Mouse (Mus musculus) hindbrain, embryonic 15.5 days (tissue): ENCODE data around the gene Amn. TPM values are rescaled to one million over a fixed set of nuclear protein-coding genes. Genes with fewer than 3 reads are reported as not detected.

Source experiments
- ATAC-seq: fragments of 200-750 bp; cut with Nextera tagmentation; 2 replicates; pipeline ENCODE4 v1.8.0; 2017; ENCODE audit warnings: low read depth, moderate number of reproducible peaks, moderate TSS enrichment; ENCODE audit not compliant: low FRiP score
- H3K27ac ChIP-seq: fragments of 300-500 bp; sonication (generic); replicated peaks from 2 replicates; pipeline ENCODE4 v1.5.1; 2015; ENCODE audit warnings: mild to moderate bottlenecking, inconsistent platforms
- H3K27me3 ChIP-seq: fragments of 300-500 bp; sonication (generic); 2 replicates; pipeline ENCODE4 v1.6.1; 2015; ENCODE audit warnings: control low read depth, inconsistent platforms
- H3K36me3 ChIP-seq: fragments of 300-500 bp; sonication (generic); 2 replicates; pipeline ENCODE4 v1.6.1; 2015; ENCODE audit warnings: control low read depth, inconsistent platforms
- H3K4me1 ChIP-seq: fragments of 300-500 bp; sonication (generic); replicated peaks from 2 replicates; pipeline ENCODE4 v1.6.1; 2015; ENCODE audit warnings: control low read depth, inconsistent platforms
- H3K4me2 ChIP-seq: fragments of 300-500 bp; sonication (generic); 2 replicates; pipeline ENCODE4 v1.6.1; 2015; ENCODE audit warnings: moderate library complexity, mild to moderate bottlenecking, inconsistent platforms
- H3K4me3 ChIP-seq: fragments of 300-500 bp; sonication (generic); 2 replicates; pipeline ENCODE4 v1.5.1; 2015; ENCODE audit warnings: mild to moderate bottlenecking, inconsistent platforms
- H3K9ac ChIP-seq: fragments of 300-500 bp; sonication (generic); 2 replicates; pipeline ENCODE4 v1.6.1; 2015; ENCODE audit warnings: inconsistent platforms
- H3K9me3 ChIP-seq: fragments of 300-500 bp; sonication (generic); 2 replicates; pipeline ENCODE4 v1.6.1; 2016; ENCODE audit warnings: control low read depth, inconsistent platforms
- WGBS: fragments of 180-500 bp; shearing (Covaris S2); methylation state at CpG from one replicate; pipeline ENCODE4 v1.1.7; 2015; 5-methylcytosine and 5-hydroxymethylcytosine counted together
- polyA plus RNA-seq: library from polyadenylated mRNA; unstranded; fragments of >200 nt; fragmentation: Nextera tagmentation; extraction: Ambion mirVana; gene quantifications from 2 replicates; pipeline ENCODE4 v1.2.1, GENCODE M21; 2015

Amn gene
- polyA plus RNA-seq, 1 experiment from 2014 or later: 32.0 TPM

DNA sequence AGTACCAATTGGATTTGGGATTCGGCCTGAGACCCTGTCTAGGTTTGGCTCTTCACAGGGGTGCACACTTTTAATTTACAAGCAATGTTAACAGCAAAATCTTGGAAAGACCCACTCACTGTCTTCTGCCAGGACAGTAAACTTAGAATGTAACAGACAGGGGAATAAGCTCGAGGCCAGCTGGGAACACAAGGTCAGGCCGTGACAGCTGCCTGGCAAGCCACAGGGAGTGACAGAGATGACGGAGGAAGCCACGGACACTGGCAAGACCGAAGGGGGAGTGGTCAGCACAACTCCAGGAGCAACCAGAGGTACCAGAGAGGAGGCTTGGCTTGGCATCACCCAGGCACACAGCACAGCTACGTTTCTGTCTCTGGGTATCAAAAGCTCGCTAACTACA is 35.9 kb downstream of the Amn start:
- Histone ChIP-seq H3K4me3 (no peak overlapping the region), H3K4me1 (no peaks in the 10 kb centered on the region), H3K9me3 (no peaks in the 10 kb centered on the region), H3K27me3 (no peaks in the 10 kb centered on the region), H3K4me2 (no peak overlapping the region), H3K9ac (no peak overlapping the region), H3K27ac (no peak overlapping the region), H3K36me3 (peaks cover 92% of the 10 kb centered on the region)
- no peak for ATAC-seq
- WGBS: 87% methylated on average over 8 of the region's 8 CpGs

DNA sequence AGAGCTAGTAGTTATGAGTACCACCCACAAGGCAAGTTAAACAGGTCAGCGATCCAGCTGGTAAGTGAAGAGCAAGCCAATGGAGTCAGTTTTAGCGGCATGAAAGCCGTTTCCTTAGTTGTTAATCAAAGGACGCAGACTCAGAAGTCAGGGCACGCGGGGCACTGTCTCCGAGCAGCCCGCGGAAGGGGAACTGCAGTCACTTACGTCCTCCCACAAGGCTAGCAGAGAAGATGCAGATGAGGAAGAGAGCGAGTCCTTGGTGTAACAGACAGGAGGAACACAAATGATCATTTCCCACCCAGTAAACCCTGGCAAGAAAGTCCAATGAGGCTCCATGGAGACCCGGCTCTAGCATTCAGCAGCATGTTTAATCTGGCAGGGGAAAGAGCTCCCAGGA is 38.4 kb downstream of the Amn start:
- no peak overlapping the region for H3K4me2 ChIP-seq
- no peak overlapping the region for H3K4me3 ChIP-seq
- H3K27ac ChIP-seq: 0 out of 2 replicates have a peak overlapping the region, but pooled peaks have one; percentile 5
- H3K4me1 ChIP-seq: no peaks in the 10 kb centered on the region
- WGBS: 74% methylated on average over 12 of the region's 12 CpGs
- no peak overlapping the region for H3K9ac ChIP-seq
- peaks cover 93% of the 10 kb centered on the region for H3K36me3 ChIP-seq
- no peaks in the 10 kb centered on the region for H3K27me3 ChIP-seq
- no peaks in the 10 kb centered on the region for H3K9me3 ChIP-seq
- no peak for ATAC-seq

DNA sequence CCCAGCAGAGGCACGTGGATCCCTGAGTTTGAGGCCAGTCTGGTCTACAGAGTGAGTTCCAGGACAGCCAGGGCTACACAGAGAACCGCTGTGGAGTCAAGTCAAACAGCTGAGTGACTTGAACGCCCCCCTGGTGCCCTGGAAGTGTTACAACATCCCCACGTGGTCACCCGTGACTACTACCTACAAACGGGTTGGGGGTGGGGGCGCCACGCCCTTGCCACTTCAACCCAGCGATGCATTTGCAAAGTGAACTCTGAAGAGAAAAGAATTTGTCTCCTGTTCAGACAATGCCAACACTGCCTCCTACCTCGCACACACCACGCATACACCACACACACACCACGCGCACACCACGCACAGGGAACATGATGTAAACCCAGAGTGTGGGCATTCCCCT is 39.0 kb downstream of the Amn start:
- H3K27me3 ChIP-seq: no peaks in the 10 kb centered on the region
- no peak overlapping the region for H3K9ac ChIP-seq
- H3K4me3 ChIP-seq: no peak overlapping the region
- 90% methylated on average over 14 of the region's 14 CpGs for WGBS
- H3K4me2 ChIP-seq: no peak overlapping the region
- no peak overlapping the region for H3K27ac ChIP-seq
- no peaks in the 10 kb centered on the region for H3K9me3 ChIP-seq
- H3K4me1 ChIP-seq: no peaks in the 10 kb centered on the region
- no peak for ATAC-seq
- H3K36me3 ChIP-seq: peaks cover 93% of the 10 kb centered on the region

DNA sequence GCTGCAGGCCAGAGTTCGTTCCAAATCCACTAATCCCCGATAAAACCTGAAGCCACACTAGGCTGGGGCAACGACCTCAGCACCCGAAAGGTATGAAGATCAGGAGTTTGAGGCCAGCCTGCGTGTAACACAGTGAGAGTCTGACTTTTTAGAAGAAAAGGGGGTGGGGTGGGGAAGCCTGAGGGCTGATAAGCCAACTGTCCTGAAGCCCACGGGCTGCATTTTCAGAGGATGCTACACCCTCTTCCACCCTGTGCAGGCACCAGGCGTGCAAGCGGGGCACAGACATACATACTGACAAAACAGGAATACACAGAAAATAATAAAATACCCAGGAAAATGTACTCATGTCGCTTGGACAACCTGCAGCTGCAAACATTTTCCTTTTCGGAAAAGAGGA is 40.9 kb downstream of the Amn start:
- no peak overlapping the region for H3K27ac ChIP-seq
- 98% methylated on average over 10 of the region's 10 CpGs for WGBS
- no peaks in the 10 kb centered on the region for H3K27me3 ChIP-seq
- H3K9me3 ChIP-seq: no peaks in the 10 kb centered on the region
- H3K4me3 ChIP-seq: no peak overlapping the region
- peaks cover 93% of the 10 kb centered on the region for H3K36me3 ChIP-seq
- no peak for ATAC-seq
- H3K4me2 ChIP-seq: no peak overlapping the region
- H3K4me1 ChIP-seq: no peaks in the 10 kb centered on the region
- no peak overlapping the region for H3K9ac ChIP-seq

DNA sequence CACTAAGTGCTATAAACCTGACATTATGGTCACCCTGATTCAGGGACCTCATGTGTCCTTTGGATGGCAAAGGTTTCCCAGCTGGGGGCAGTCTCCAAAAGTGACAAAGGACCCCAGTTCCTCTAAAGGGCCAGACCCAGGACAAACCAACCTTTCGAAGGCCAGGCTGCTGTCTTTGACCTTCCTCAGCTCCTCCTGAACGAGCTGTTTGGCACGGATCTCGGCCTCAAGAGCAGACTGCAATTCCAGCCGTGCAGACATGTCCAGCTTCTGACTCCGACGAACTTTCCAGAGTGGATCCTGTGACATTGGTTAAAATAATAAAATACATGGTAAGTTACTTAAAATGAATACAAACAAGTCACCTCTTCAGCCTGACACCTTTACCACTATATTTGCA is 43.4 kb downstream of the Amn start:
- Histone ChIP-seq H3K36me3 (peaks cover 97% of the 10 kb centered on the region), H3K4me3 (no peak overlapping the region), H3K27ac (no peak overlapping the region), H3K27me3 (no peaks in the 10 kb centered on the region), H3K9ac (no peak overlapping the region), H3K4me2 (no peak overlapping the region), H3K9me3 (no peaks in the 10 kb centered on the region), H3K4me1 (no peaks in the 10 kb centered on the region)
- no peak for ATAC-seq
- WGBS: 92% methylated on average over 7 of the region's 7 CpGs

DNA sequence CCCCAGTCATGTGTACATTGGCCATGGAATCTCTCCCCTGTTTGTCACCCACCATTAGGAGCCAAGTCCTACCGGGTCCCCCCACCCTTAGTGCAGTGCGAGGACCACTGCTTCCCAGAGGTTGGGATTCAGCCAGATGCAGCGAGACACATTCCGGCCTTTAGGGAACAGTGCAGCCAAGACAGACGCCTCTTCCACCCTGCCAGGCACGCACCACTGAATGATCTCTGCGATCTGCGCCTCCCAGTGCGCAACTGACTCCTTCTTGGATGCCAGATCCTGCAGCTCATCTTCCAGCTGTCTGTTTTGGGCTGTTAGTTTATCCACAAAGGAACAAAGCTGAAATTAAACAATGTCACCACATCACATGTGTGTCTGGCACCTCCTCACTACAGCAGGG is 46.8 kb downstream of the Amn start:
- 92% methylated on average over 9 of the region's 9 CpGs for WGBS
- Histone ChIP-seq H3K36me3 (peaks cover 94% of the 10 kb centered on the region), H3K9ac (no peak overlapping the region), H3K4me3 (no peak overlapping the region), H3K4me2 (no peak overlapping the region), H3K9me3 (no peaks in the 10 kb centered on the region), H3K4me1 (no peaks in the 10 kb centered on the region), H3K27ac (no peak overlapping the region), H3K27me3 (no peaks in the 10 kb centered on the region)
- no peak for ATAC-seq

DNA sequence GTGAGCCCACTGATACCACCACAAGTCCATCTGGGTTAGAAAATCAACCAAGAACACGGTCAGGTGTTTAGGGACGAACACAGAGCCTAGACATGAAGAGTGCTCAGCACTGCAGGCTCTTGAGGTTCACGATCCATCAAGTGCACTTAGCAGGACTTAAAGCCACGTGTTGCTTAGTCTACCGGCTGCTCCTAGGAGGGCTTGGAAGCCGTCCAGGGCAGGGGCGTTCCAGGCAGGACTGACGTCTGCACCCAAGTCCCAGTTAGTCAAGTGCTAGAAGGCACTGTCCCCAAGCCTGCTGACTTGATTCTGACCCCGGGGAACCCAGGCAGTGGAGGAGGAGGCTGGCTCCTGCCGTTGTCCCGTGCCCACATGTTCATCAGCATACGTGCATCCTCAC is 49.7 kb downstream of the Amn start:
- H3K4me1 ChIP-seq: no peaks in the 10 kb centered on the region
- H3K9me3 ChIP-seq: no peaks in the 10 kb centered on the region
- no peak overlapping the region for H3K27ac ChIP-seq
- WGBS: 83% methylated on average over 12 of the region's 12 CpGs
- no peaks in the 10 kb centered on the region for H3K27me3 ChIP-seq
- H3K9ac ChIP-seq: no peak overlapping the region
- no peak overlapping the region for H3K4me2 ChIP-seq
- no peak overlapping the region for H3K4me3 ChIP-seq
- no peak for ATAC-seq
- peaks cover 93% of the 10 kb centered on the region for H3K36me3 ChIP-seq

DNA sequence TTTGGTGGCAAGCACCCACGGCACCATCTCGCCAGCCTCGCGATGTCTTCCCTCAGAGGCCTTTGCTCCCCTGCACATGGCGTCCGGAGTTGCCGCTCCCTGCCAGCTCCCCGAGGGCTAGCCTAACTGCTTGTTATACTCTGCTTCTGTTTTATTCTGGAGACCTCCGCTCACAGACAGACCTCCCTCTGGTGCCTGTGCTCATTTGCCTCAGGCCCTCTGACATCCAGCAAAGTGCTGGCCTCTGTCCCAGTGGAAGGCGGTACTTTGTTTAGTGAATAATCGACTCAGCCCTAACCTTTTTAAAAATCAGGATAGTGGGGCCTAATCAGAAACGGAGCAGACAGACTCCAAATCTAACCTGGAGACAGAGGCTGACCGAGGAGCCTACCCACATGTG is 50.9 kb downstream of the Amn start:
- Histone ChIP-seq H3K9me3 (no peaks in the 10 kb centered on the region), H3K27ac (no peak overlapping the region), H3K9ac (no peak overlapping the region), H3K4me2 (no peak overlapping the region), H3K4me1 (no peaks in the 10 kb centered on the region), H3K36me3 (peaks cover 91% of the 10 kb centered on the region), H3K4me3 (no peak overlapping the region), H3K27me3 (no peaks in the 10 kb centered on the region)
- ATAC-seq: no peak
- 76% methylated on average over 13 of the region's 13 CpGs for WGBS

DNA sequence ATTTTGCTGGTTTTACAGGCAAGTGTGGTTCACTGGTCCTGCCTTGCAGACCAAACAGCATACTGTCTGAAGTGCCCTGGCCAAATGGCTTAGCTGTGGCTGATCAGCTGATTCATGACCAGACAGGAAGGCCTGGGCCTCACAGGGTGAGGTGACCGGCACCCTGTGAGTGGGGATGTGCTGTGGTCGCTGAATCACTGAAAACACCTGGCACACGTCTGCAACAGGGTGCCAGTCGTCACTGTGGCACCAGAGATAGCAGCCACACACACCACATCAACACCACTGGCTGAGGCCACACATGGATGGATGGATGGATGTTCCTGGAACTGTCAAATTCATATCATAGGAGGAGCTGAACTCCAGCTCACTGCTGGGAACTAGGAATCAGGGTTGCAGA is 52.5 kb downstream of the Amn start:
- no peak for ATAC-seq
- Histone ChIP-seq H3K27ac (no peak overlapping the region), H3K9me3 (no peaks in the 10 kb centered on the region), H3K4me3 (no peak overlapping the region), H3K36me3 (peaks cover 90% of the 10 kb centered on the region), H3K9ac (no peak overlapping the region), H3K4me1 (no peaks in the 10 kb centered on the region), H3K27me3 (no peaks in the 10 kb centered on the region), H3K4me2 (no peak overlapping the region)
- WGBS: 93% methylated on average over 4 of the region's 4 CpGs

DNA sequence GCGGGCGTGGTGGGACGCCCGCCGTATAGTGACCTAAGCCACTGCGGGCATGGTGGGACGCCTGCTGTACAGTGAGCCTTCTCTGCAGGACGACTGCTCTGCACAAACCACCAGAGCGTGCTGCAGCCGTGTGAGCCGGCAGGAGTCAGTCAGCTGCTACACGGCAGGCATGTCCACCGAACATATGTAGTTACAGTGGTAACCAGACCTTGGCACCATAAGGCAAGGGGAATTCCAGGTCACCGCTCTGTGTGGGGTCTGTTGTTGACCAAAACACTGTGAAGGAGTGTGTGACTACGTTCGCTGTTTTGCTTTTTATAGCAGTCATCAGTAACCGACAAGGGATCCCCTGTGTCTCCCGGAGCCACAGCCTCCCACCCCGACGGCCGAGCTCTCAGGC is 53.6 kb downstream of the Amn start:
- Histone ChIP-seq H3K9me3 (no peaks in the 10 kb centered on the region), H3K4me1 (no peaks in the 10 kb centered on the region), H3K27me3 (no peaks in the 10 kb centered on the region), H3K9ac (no peak overlapping the region), H3K4me2 (no peak overlapping the region), H3K36me3 (peaks cover 82% of the 10 kb centered on the region), H3K27ac (no peak overlapping the region), H3K4me3 (no peak overlapping the region)
- ATAC-seq: no peak
- WGBS: 91% methylated on average over 21 of the region's 21 CpGs

DNA sequence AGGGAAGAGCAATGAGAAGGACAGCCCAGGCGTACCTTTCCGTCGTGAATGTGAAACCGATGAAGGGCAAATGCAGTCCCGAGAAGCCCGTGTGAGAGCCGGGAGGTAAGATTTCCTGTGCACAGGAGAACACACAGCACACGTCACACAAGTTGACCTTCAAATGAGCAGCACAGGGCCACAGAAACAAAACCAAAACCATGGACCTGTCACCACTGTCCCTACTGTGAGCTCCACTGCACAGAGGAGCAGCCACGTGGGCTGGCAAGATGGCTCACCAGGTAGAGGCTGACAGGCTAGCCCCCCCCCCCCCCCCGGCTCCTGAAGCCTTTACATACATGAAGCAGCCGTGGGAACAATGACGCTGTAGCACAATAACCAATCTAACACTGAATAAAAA is 54.1 kb downstream of the Amn start:
- H3K36me3 ChIP-seq: peaks cover 78% of the 10 kb centered on the region
- no peaks in the 10 kb centered on the region for H3K27me3 ChIP-seq
- no peaks in the 10 kb centered on the region for H3K9me3 ChIP-seq
- H3K9ac ChIP-seq: no peak overlapping the region
- H3K4me1 ChIP-seq: no peaks in the 10 kb centered on the region
- no peak overlapping the region for H3K27ac ChIP-seq
- no peak overlapping the region for H3K4me3 ChIP-seq
- no peak for ATAC-seq
- H3K4me2 ChIP-seq: no peak overlapping the region
- 94% methylated on average over 12 of the region's 12 CpGs for WGBS

DNA sequence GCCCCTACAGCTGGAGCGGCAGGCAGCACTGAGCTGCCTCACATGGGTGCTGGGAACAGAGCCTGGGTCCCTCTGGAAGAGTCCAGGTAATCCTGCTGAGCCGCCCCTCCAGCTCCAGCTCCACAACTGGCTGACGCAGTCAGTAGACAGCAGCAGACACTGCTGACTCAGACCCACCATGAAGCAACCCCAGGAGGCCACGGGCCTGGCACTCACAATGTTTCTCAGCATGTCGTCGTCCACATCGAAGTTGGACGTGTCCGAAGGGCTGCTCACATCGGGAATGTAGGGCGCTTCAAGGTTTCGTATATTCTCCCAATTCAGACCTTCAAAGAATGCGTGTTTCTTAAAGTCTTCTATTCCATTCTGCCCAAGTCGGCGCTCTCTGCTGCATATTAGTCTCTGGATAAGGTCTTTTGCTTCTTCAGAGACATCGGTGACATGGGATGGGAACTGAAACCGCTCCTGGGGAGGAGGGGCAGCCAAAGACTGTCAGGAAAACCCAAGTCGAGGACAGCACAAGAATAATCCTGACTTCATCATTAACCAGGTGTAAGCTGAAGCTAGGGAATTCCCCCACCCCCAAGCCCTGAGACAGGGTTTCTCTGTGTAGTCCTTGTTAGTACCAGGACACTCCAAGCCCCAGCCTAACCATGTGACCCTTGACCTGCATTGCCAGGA is 55.0 kb downstream of the Amn start:
- H3K27me3 ChIP-seq: no peaks in the 10 kb centered on the region
- H3K4me3 ChIP-seq: no peak overlapping the region
- H3K9me3 ChIP-seq: no peaks in the 10 kb centered on the region
- no peaks in the 10 kb centered on the region for H3K4me1 ChIP-seq
- peaks cover 70% of the 10 kb centered on the region for H3K36me3 ChIP-seq
- no peak overlapping the region for H3K27ac ChIP-seq
- H3K9ac ChIP-seq: no peak overlapping the region
- ATAC-seq: no peak
- WGBS: 92% methylated on average over 18 of the region's 18 CpGs
- H3K4me2 ChIP-seq: no peak overlapping the region
